Mouse (Mus musculus) heart, postnatal 0 days (tissue): ENCODE measurements around the gene Erbb4. TPM values are rescaled to one million over a fixed set of nuclear protein-coding genes. Genes with fewer than 3 reads are reported as not detected.

Experiments
- ATAC-seq: fragments of 200-750 bp; cut with Nextera tagmentation; 2 replicates; pipeline ENCODE4 v1.8.0; 2017; ENCODE audit warnings: low read depth, moderate number of reproducible peaks, moderate library complexity; ENCODE audit not compliant: insufficient read depth
- DNase-seq: peaks from one replicate; pipeline ENCODE4 v3.0.0-alpha.2; 2016; ENCODE audit warnings: low spot score
- H3K27ac ChIP-seq: fragments of 300-500 bp; sonication (generic); 2 replicates; pipeline ENCODE4 v1.5.1; 2014; ENCODE audit warnings: low read depth, mild to moderate bottlenecking
- H3K27me3 ChIP-seq: fragments of 300-500 bp; sonication (generic); 2 replicates; pipeline ENCODE4 v1.6.1; 2014; ENCODE audit warnings: low read length, mixed read lengths; ENCODE audit not compliant: control insufficient read depth, insufficient read depth
- H3K36me3 ChIP-seq: fragments of 300-500 bp; sonication (generic); replicated peaks from 2 replicates; pipeline ENCODE4 v1.6.1; 2014; ENCODE audit warnings: low read length, mixed read lengths; ENCODE audit not compliant: control insufficient read depth, insufficient read depth
- H3K4me1 ChIP-seq: fragments of 300-500 bp; sonication (generic); 2 replicates; pipeline ENCODE4 v1.6.1; 2014; ENCODE audit warnings: antibody characterized with exemption; ENCODE audit not compliant: control insufficient read depth, insufficient read depth
- H3K4me2 ChIP-seq: fragments of 300-500 bp; sonication (generic); 2 replicates; pipeline ENCODE4 v1.6.1; 2014; ENCODE audit warnings: low read depth, mild to moderate bottlenecking, low read length, moderate library complexity
- H3K4me3 ChIP-seq: fragments of 300-500 bp; sonication (generic); 2 replicates; pipeline ENCODE4 v1.5.1; 2014; ENCODE audit warnings: low read depth, low read length
- H3K9ac ChIP-seq: fragments of 300-500 bp; sonication (generic); replicated peaks from 2 replicates; pipeline ENCODE4 v1.6.1; 2014; ENCODE audit warnings: low read depth, low read length, mixed read lengths
- H3K9me3 ChIP-seq: fragments of 300-500 bp; sonication (generic); replicated peaks from 2 replicates; pipeline ENCODE4 v1.6.1; 2016; ENCODE audit warnings: low read length; ENCODE audit not compliant: control insufficient read depth
- CTCF ChIP-seq: IDR thresholded peaks from 2 replicates; pipeline ENCODE4 v1.5.1; 2016; ENCODE audit warnings: antibody characterized with exemption, control low read depth, low read depth
- EP300 ChIP-seq: IDR thresholded peaks from 2 replicates; pipeline ENCODE4 v1.6.1; 2016; ENCODE audit warnings: antibody characterized with exemption, low read depth
- WGBS: fragments of 180-500 bp; shearing (Covaris S2); extraction: QIAGEN DNeasy Blood & Tissue Kit; methylation state at CpG from one replicate; pipeline ENCODE4 v1.1.7; 2014; 5-methylcytosine and 5-hydroxymethylcytosine counted together
- polyA plus RNA-seq: library from polyadenylated mRNA; unstranded; fragments of >200 nt; fragmentation: Nextera tagmentation; extraction: Ambion mirVana; gene quantifications from 2 replicates; pipeline ENCODE4 v1.2.1, GENCODE M21; 2015
- total RNA-seq: library from RNA; depleted of rRNA; stranded (reverse); fragments of >200 nt; gene quantifications from 2 replicates; pipeline ENCODE4 v1.2.3, GENCODE M21; 2014; ENCODE audit warnings: low replicate concordance

Erbb4 gene
- total and polyA plus RNA-seq, 2 experiments from 2014 or later = 3.8 to 20.0 TPM

DNA sequence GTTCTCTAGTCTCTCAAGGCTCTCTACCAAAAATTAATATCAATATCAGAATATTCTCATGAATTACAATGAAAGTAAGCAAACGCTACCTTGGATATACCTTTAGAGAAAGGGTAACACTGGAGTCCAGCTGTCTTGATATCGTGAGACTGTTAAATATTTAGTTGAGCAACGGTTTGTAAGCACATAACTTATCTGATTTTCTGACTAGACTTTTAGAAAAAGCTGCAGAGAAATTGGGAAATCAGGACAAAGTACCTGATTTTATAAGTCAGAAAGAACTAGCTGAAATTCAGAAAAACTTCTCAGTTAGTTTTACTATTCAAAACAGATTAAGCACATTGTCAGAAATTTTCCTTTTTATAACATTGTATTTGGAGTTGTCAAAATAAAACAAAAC is 129.3 kb downstream of the Erbb4 start:
- H3K9me3 ChIP-seq = no peaks in the 10 kb centered on the region
- DNase-seq (no peak), ATAC-seq (no peak)
- no peak overlapping the region for H3K27ac ChIP-seq
- no peaks in the 10 kb centered on the region for H3K4me1 ChIP-seq
- no peaks in the 10 kb centered on the region for H3K36me3 ChIP-seq
- H3K27me3 ChIP-seq = no peaks in the 10 kb centered on the region
- no peak overlapping the region for H3K4me3 ChIP-seq
- H3K9ac ChIP-seq = no peak overlapping the region
- H3K4me2 ChIP-seq = no peak overlapping the region
- WGBS = 72% methylated on average over 3 of the region's 3 CpGs
- TF ChIP-seq EP300 (no peak), CTCF (no peak)

GRCm38 (mm10) chr1:68973355-68974127 is 134.3 kb downstream of the Erbb4 start:
- no peaks in the 10 kb centered on the region for H3K9me3 ChIP-seq
- H3K4me1 ChIP-seq = no peaks in the 10 kb centered on the region
- TF ChIP-seq EP300 (peak; percentile 73), CTCF (no peak)
- H3K27ac ChIP-seq = peak overlapping the region; percentile 84
- H3K4me2 ChIP-seq = peak overlapping the region; percentile 39
- 45% methylated on average over 5 of the region's 5 CpGs for WGBS
- ATAC-seq (peak; percentile 86), DNase-seq (peak; percentile 79)
- H3K9ac ChIP-seq = no peak overlapping the region
- H3K4me3 ChIP-seq = no peak overlapping the region
- no peaks in the 10 kb centered on the region for H3K27me3 ChIP-seq
- H3K36me3 ChIP-seq = no peaks in the 10 kb centered on the region

DNA sequence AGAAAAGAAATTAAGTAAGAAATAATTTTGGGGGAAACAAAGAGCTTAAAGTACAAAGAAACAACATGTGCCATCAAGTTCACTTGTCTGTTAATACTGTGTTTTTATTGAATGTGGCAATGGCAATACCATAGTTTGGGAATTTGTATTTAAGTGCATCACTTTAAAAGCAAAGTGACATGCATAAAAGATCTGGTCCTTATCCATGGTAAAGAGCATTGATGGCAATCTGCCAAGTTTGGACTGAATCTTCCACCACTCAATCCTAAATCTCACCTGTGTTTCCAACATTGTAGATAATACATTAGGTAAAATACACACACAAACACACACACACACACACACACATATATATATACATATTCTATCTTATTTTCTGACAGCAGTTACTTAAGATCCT is 143.7 kb downstream of the Erbb4 start:
- no peak overlapping the region for H3K4me3 ChIP-seq
- H3K27me3 ChIP-seq = no peaks in the 10 kb centered on the region
- ATAC-seq (no peak), DNase-seq (no peak)
- no peak overlapping the region for H3K4me2 ChIP-seq
- H3K36me3 ChIP-seq = no peaks in the 10 kb centered on the region
- no peak overlapping the region for H3K9ac ChIP-seq
- H3K4me1 ChIP-seq = no peaks in the 10 kb centered on the region
- TF ChIP-seq CTCF (no peak), EP300 (no peak)
- H3K9me3 ChIP-seq = no peaks in the 10 kb centered on the region
- no peak overlapping the region for H3K27ac ChIP-seq

GRCm38 (mm10) chr1:68961365-68962116 is 146.3 kb downstream of the Erbb4 start:
- DNase-seq (no peak), ATAC-seq (no peak)
- H3K4me1 ChIP-seq = peaks cover 7% of the 10 kb centered on the region; the same call in 1 of the 2 replicates
- 58% methylated on average over 2 of the region's 2 CpGs for WGBS
- H3K9me3 ChIP-seq = no peaks in the 10 kb centered on the region
- TF ChIP-seq CTCF = no peak
- TF ChIP-seq EP300 = no peak
- H3K4me3 ChIP-seq = no peak overlapping the region
- H3K27ac ChIP-seq = no peak overlapping the region
- H3K9ac ChIP-seq = no peak overlapping the region
- H3K4me2 ChIP-seq = no peak overlapping the region
- H3K27me3 ChIP-seq = no peaks in the 10 kb centered on the region
- H3K36me3 ChIP-seq = no peaks in the 10 kb centered on the region

- no peaks in the 10 kb centered on the region for H3K9me3 ChIP-seq
- peak overlapping the region; percentile 21; the same call in 1 of the 2 replicates for H3K27ac ChIP-seq
- 0 out of 2 replicates have a peak overlapping the region, but pooled peaks have one; percentile 9 for H3K4me2 ChIP-seq
- no peak overlapping the region for H3K4me3 ChIP-seq
- ATAC-seq (no peak), DNase-seq (peak; percentile 21)
- no peak overlapping the region for H3K9ac ChIP-seq
- TF ChIP-seq EP300 (no peak), CTCF (no peak)
- no peaks in the 10 kb centered on the region for H3K27me3 ChIP-seq
- WGBS = 23% methylated on average over 4 of the region's 4 CpGs
- peaks cover 7% of the 10 kb centered on the region; the same call in 1 of the 2 replicates for H3K4me1 ChIP-seq
- no peaks in the 10 kb centered on the region for H3K36me3 ChIP-seq
These were observed 150.9 kb downstream of the Erbb4 start for GRCm38 (mm10) chr1:68956766-68957533.
